Mouse (Mus musculus) right cerebral cortex, postnatal 36 days (tissue): Measurements from ENCODE around the gene Slpi.
A peak's percentile ranks its signal among the peaks of the same experiment; 100 is the strongest.

Experiments used
- DNase-seq, 2 experiments: peaks; one replicate each; pipeline ENCODE4 v3.0.0; 2022; ENCODE audit warnings: low spot score in 2 of 2, mixed read lengths in 1 of 2

Slpi gene

GRCm38 (mm10) chr2:164389020-164389419 lies at the start of gene Slpi:
Slpi (minus strand) TSS chr2:164389095.
- peak; percentile 27 to 47 for DNase-seq

DNA sequence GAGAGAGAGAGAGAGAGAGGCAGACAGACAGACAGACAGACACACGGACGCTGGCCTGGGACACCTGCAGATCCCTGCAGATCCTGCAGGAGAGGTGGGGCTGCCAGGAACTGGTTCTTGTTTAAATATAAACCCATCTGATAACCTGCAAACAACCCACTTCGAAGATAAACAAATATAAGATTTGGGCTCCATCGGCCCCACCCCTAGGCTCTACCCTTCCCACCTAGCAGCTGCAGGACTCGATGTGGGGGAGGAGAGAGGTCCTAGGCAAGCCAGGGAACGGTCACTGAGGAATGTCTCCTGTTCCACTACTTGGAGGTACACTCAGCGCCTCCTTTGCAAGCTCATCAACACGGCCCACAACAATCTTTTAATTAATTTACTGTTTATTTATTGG lies 49.4 kb upstream of the Slpi start:
- DNase-seq = no peak

DNA sequence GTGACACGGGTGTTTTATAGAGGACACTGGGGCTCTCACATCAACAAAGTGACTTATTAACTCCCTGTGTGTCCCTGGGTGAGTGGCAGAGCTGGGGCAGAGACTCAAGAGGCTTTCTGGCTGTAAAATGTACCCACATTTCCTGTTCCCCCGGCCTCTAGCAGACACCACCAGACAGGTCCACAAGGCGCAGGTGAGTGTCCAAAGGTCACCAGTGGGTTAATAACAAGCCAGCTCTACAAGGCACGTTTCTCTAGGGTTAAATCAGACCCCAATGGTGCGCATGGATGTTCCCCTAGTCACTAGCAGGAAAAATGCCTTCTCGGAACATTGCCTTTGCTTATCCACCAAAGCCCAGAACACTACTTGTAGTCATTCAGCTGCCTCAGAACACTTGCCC lies 48.8 kb upstream of the Slpi start:
- DNase-seq = no peak

DNA sequence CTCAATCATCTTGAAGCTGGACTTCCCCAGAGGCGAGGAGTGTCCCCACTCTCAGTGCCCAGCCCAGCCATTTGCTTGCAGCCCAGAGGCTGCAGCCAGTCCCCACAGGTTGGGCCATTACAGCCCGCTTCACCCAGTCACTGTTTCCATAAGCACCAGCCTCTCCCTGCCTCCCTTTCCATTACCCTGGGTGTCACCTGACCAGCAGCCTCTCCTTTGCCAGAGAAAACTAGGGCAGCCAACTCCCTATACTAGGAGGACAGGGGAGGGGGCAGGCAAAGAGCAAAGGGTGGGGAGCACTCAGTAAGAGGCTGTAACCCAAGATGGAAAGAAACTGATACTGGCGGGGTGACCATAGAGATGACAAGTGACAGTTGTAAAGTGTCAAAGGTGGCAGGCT lies 48.1 kb upstream of the Slpi start:
- no peak for DNase-seq

GRCm38 (mm10) chr2:164436215-164436913 lies 47.5 kb upstream of the Slpi start:
- peak in 1 of 2 experiments; percentile 20 for DNase-seq

DNA sequence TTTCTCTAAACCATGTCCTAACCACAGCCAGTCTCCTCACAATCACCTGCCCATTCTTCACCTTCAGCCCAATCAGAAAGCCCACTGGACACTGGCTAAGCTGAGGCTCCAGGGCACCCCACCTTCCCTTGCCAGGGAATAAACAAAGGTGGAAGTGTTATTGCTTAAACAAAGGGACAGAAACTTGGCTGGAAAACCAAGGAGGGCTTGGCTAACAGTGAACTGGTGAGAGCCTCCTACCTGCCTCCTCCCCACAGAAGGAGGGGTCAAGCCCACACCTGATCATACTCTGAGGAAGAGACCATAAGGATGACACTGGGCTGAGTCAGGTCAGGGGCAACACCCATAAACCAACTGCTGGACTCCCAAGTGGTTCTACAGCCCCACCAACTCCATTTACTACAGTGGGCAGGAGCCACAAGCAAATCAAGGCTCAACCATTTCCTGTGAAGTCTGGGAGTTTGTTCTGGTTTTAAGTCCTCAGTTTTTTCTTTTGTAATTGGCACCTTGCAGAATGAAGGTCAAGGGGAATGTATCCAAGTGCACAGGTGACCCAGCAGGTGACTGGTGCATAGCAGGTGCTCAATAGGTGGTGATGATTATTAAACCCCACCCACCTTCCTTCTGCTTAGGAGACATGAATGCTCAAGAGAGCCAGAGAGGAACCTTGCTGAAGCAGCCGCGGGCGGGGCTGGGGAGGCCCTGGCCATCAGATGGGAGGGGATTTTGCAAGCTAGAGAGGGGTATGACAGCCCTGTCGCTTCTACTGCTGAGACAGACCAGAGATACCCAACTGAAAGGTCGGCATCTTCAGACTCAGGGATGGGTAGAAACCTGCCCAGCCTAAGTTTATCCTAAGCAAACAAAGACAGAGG lies 46.6 kb upstream of the Slpi start:
- DNase-seq = no peak

DNA sequence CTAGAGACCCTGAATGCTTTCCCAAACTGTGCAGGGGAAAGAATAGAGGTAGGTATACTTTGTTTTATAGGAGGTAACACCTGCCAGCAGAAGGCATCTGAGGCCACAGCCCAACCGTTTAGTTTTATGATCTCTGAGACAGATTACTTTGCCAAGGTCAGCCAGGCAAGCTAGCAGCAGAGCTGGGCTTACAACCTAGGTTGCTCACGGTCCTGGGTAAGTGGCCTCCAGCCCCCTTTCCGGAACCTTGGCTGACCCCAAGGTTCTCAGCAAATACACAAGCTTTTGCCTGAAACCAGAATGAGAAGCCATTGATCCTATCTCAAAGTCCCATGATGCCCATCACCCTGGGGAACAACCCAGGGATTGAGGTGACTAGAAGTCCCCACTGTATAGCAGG lies 45.8 kb upstream of the Slpi start:
- DNase-seq = no peak

DNA sequence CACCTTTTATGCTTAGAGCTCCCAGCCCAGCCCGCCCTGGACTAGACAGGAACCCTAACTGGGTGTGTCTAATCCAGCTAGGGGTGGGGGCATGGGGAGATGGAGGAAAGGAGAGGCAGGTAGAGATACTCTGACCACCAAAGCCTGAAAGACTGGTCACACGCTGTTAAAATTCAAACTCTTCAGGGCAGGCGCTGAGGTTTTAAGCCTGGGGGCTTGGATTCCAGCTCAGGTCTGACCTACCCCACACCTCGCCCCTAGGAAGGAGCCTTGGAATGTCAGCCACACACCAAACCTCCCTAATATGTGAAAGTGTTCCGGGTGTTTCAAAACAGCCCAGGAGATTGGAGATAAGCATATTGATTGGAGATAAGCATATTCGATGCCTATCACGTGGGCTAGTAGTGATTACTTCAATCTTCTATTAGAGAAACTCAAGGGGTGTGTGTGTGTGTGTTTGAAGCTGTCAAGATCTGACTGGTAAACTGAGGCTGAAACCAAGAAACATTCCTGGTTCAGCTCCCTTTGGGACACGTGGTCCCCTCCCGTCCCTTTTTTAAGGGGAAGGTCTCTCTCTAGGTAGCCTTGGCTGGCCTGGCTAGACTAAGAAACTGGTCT lies 44.5 kb upstream of the Slpi start:
- no peak for DNase-seq

GRCm38 (mm10) chr2:164432541-164433191 lies 43.8 kb upstream of the Slpi start:
- DNase-seq = no peak

DNA sequence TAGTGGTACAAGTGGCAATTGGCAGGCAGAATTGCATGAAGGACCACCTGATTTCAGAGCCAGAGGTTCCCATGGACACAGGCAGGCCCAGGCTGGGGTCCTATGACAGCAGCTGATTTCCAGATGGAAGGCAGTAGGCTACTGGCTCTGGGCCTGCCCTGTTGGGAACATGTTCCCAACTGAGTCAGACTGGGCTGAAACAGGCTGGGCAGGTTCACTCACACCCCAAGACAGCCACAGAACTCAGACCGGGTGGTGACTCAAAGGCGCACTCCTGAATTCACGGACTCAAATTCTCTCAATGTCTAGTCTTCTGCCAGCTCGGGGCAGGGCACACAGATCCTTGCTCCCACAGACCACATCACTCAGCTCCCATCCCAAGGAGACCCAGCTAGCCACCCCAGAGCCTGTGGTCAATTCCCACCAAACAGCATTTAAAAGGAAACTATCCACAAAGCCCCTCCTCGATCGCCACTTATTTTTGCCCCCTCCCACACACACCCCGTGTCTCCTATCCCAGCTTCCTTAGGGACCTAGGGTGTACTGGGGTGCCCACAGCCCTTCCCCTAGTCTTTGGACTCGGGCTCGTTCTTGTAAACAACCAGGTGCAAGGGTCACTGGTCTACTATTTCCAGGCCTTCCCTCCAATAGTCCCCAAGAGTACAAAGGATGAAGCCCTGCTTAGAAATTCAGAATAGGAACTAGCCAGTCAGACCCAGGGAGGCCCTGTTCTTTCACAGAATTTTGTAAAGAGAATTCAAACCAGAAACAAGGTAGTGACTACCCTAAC lies 43.0 kb upstream of the Slpi start:
- no peak for DNase-seq

DNA sequence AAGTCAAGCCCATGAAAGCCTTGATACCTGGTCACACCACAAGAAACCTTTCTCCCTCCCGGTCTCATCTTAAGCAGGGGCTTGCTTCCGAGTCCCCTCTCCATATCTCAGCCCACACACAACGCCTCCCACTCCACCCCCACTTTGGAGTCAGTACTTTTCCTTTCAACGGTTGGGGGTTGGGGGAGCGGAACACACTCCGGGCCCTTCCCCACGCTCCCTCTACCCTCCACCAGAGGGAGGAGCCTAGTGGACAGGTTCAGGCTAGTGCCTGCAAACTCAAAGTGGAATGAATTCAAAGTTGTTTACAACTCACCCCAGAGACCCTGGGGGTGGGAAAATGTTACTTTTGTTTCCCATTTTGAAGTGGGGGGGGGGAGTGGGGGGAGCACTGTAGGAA lies 41.8 kb upstream of the Slpi start:
- DNase-seq = no peak

- no peak for DNase-seq
Measured at GRCm38 (mm10) chr2:164429881-164430615, 41.2 kb upstream of the Slpi start.

DNA sequence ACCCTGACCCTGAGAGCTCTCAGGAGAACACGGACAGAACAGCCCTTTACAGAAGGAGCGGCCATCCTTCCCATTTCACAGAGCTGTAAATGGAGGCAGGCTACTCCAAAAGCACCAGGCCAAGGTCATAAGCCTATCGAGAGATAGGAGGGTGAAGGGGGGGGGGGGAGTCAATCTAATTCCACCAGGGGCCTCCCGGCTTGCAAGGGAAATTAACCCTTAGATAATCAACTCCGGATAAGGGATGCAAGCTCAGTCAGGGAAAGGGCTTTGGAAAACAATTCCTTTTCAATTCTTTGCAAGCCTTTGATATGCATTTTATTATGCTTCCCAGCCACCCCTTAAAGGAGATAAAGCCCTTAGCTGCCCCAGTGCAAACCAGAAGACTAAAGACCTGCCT lies 39.6 kb upstream of the Slpi start:
- no peak for DNase-seq

GRCm38 (mm10) chr2:164426952-164427351 lies 38.1 kb upstream of the Slpi start:
- DNase-seq = no peak

GRCm38 (mm10) chr2:164426121-164426520 lies 37.2 kb upstream of the Slpi start:
- DNase-seq = no peak

DNA sequence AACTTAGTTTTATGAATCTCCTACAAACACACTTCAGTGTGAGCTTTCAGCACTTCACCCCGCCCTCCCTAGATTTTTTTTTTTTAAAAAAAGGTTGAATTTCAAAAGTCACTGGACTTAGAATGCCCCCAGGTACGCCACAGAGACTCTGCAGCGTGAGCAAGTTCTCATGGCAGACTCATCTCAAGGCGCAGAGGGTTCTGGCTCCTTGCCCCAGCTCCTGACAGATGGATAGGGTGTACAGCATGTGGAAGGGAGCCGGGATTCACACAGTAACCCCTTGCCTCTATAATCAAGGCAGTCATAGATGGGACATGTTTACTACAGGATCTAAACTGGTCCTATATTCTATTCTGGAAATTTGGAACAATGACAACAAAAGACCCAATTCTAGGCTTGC lies 36.5 kb upstream of the Slpi start:
- DNase-seq = no peak

GRCm38 (mm10) chr2:164424406-164424805 lies 35.5 kb upstream of the Slpi start:
- DNase-seq = no peak

- peak in 1 of 2 experiments; percentile 32 for DNase-seq
Measured at GRCm38 (mm10) chr2:164423464-164423863, 34.6 kb upstream of the Slpi start.

- no peak for DNase-seq
Measured at GRCm38 (mm10) chr2:164422675-164423393, 33.9 kb upstream of the Slpi start.

DNA sequence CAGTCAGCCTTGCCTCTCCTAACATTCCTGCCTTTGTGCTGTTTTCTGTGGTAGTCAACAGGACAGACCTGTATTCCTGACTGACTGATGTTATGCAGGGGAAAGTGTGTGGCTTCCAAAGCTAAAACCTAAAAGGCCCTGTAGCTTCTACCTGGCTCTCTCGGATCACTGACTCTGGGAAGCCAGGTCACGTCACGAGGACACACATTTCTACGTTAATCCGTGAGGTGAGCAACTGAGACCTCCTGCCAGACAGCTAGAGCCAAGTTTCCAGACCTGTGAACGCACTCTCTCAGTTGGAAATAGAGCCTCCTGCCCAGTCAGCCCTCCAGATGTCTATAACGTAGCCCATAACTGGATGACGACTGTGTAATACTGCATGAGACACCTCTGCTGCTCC lies 33.1 kb upstream of the Slpi start:
- DNase-seq = no peak
